Mouse (Mus musculus) intestine, postnatal 0 days (tissue): Measurements from ENCODE around the gene Hddc2. TPM values are rescaled to one million over a fixed set of nuclear protein-coding genes. Genes with fewer than 3 reads are reported as not detected.
"Not testable (repeated sequence)": the region's sequence is repeated elsewhere in the genome, so short reads cannot be mapped to it uniquely, and the experiment has no call there.

Experiments used
- ATAC-seq: fragments of 200-750 bp; cut with Nextera tagmentation; 2 replicates; pipeline ENCODE4 v1.8.0; 2017; ENCODE audit warnings: mild to moderate bottlenecking, moderate TSS enrichment, moderate library complexity
- H3K27ac ChIP-seq: fragments of 300-500 bp; sonication (generic); 2 replicates; pipeline ENCODE4 v1.5.1; 2014; ENCODE audit warnings: mild to moderate bottlenecking, low read depth, low read length, moderate library complexity
- H3K27me3 ChIP-seq: fragments of 300-500 bp; sonication (generic); replicated peaks from 2 replicates; pipeline ENCODE4 v1.6.1; 2014; ENCODE audit warnings: low read length, mixed read lengths; ENCODE audit not compliant: control insufficient read depth, insufficient read depth
- H3K36me3 ChIP-seq: fragments of 300-500 bp; sonication (generic); 2 replicates; pipeline ENCODE4 v1.6.1; 2014; ENCODE audit warnings: mild to moderate bottlenecking, moderate library complexity; ENCODE audit not compliant: control insufficient read depth, insufficient read depth
- H3K4me1 ChIP-seq: fragments of 300-500 bp; sonication (generic); replicated peaks from 2 replicates; pipeline ENCODE4 v1.6.1; 2014; ENCODE audit warnings: antibody characterized with exemption, low read length, mixed read lengths; ENCODE audit not compliant: control insufficient read depth, insufficient read depth
- H3K4me2 ChIP-seq: fragments of 300-500 bp; sonication (generic); replicated peaks from 2 replicates; pipeline ENCODE4 v1.6.1; 2014; ENCODE audit warnings: low read depth, mild to moderate bottlenecking, moderate library complexity
- H3K4me3 ChIP-seq: fragments of 300-500 bp; sonication (generic); 2 replicates; pipeline ENCODE4 v1.5.1; 2014; ENCODE audit warnings: low read depth, low read length
- H3K9ac ChIP-seq: fragments of 300-500 bp; sonication (generic); 2 replicates; pipeline ENCODE4 v1.6.1; 2014; ENCODE audit warnings: mild to moderate bottlenecking, low read depth, low read length
- H3K9me3 ChIP-seq: fragments of 300-500 bp; sonication (generic); 2 replicates; pipeline ENCODE4 v1.6.1; 2016; ENCODE audit warnings: mixed run types; ENCODE audit not compliant: control insufficient read depth
- CTCF ChIP-seq: sonication (generic); IDR thresholded peaks from 2 replicates; pipeline ENCODE4 v1.5.1; 2016; ENCODE audit warnings: low read depth, mild to moderate bottlenecking, control low read depth, antibody characterized with exemption, moderate library complexity
- WGBS: fragments of 180-500 bp; shearing (Covaris S2); extraction: QIAGEN DNeasy Blood & Tissue Kit; methylation state at CpG from one replicate; pipeline ENCODE4 v1.1.7; 2014; 5-methylcytosine and 5-hydroxymethylcytosine counted together
- polyA plus RNA-seq: library from polyadenylated mRNA; unstranded; fragments of >200 nt; fragmentation: Nextera tagmentation; extraction: Ambion mirVana; gene quantifications from 2 replicates; pipeline ENCODE4 v1.2.1, GENCODE M21; 2015

Gene Hddc2
- polyA plus RNA-seq, 1 experiment from 2014 or later = 32.4 TPM

DNA sequence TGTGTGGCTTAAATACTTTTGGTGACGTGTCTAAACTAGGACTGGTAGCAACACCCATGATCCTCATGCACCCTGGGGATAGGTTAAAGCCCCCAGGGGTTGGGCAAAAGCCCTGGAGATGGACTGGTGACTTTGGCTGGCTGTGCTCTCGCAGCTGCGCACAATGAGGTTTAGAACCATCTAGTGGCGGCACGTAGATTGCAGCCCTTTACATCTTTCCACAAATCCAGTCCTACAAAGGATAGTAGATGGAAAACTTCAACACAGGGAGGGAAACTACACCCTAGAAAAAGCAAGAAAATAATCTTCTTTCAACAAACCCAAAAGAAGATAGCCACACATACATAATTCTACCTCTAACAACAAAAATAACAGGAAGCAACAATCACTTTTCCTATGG is 57.0 kb downstream of the Hddc2 start:
- not testable (repeated sequence) for H3K4me2 ChIP-seq, ATAC-seq, H3K4me1 ChIP-seq, H3K36me3 ChIP-seq, H3K27me3 ChIP-seq, H3K27ac ChIP-seq, H3K4me3 ChIP-seq, H3K9me3 ChIP-seq, H3K9ac ChIP-seq
- peak; percentile 59 for TF ChIP-seq CTCF
- 15% methylated on average over 4 of the region's 5 CpGs for WGBS

Other genes starting within 250 kb of the Hddc2 start
- gene Tpd52l1, start 132.6 kb downstream of the Hddc2 start, polyA plus RNA-seq = 8.4 and 8.7 TPM in 2 replicates